Mouse (Mus musculus): ENCODE measurements around the gene Gm8251. TPM values are rescaled to one million over a fixed set of nuclear protein-coding genes. Genes with fewer than 3 reads are reported as not detected.
"Not testable (repeated sequence)": the region's sequence is repeated elsewhere in the genome, so short reads cannot be mapped to it uniquely, and the experiment has no call there.

Gm8251 gene
- 0.05 and 0.09 TPM in 2 replicates for polyA plus RNA-seq (2015; fragmentation: Nextera tagmentation; extraction: Ambion mirVana)

- H3K9ac ChIP-seq (ENCODE audit: low read length): no peak within 1 kb of the TSS
- no peak within 1 kb of the TSS for H3K4me3 ChIP-seq (replicated peaks; ENCODE audit: low read length)
- no peaks in the 10 kb centered on the region for H3K4me1 ChIP-seq (ENCODE audit: control insufficient read depth, insufficient read depth, low read length)
- no peak within 1 kb of the TSS for H3K27ac ChIP-seq (ENCODE audit: low read length)
- no peak within 1 kb of the TSS for H3K4me2 ChIP-seq (ENCODE audit: low read depth, low read length)
- ATAC-seq (ENCODE audit: insufficient read depth, low FRiP score): no peak
- no peaks in the 10 kb centered on the region for H3K9me3 ChIP-seq (replicated peaks; ENCODE audit: control insufficient read depth, low read length)
- no peaks in the 10 kb centered on the region for H3K36me3 ChIP-seq (ENCODE audit: control insufficient read depth, insufficient read depth, low read length)
- 88% methylated on average over 2 of the region's 2 CpGs for WGBS
- no peaks in the 10 kb centered on the region for H3K27me3 ChIP-seq (ENCODE audit: control insufficient read depth, insufficient read depth, low read length)
Observed at GRCm38 (mm10) chr1:44061836-44062235, at the start of gene Gm8251. TSS of gene Gm8251 (minus strand) at chr1:44061936.

DNA sequence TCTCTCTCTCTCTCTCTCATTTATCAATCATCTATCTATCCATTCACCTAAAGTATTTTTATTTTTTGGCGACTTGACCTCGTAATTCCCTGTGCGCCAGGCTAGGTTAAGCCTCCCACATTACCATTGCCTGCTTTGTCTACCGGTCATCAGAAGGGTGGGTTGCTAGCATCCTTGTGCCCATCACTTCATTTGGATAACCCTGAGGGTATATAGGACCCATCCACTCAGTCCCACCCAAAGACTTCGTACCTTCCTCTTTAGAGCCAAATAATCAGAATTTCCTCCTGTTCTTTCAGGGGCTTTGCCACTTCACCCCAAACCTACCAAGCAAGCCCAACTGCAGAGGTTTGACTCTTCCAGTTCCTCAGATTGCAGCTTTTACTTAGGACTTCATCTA is 41.2 kb upstream of the Gm8251 start:
- no peak overlapping the region for H3K27ac ChIP-seq (ENCODE audit: low read length)
- H3K4me2 ChIP-seq (ENCODE audit: low read depth, low read length): peak overlapping the region; percentile 58
- H3K4me3 ChIP-seq (replicated peaks; ENCODE audit: low read length): peak overlapping the region; percentile 90
- peaks cover 6% of the 10 kb centered on the region for H3K4me1 ChIP-seq (ENCODE audit: control insufficient read depth, insufficient read depth, low read length)
- H3K9ac ChIP-seq (ENCODE audit: low read length): peak overlapping the region; percentile 60
- H3K9me3 ChIP-seq (replicated peaks; ENCODE audit: control insufficient read depth, low read length): no peaks in the 10 kb centered on the region
- no peaks in the 10 kb centered on the region for H3K36me3 ChIP-seq (ENCODE audit: control insufficient read depth, insufficient read depth, low read length)
- 9% methylated on average over 5 of the region's 5 CpGs for WGBS
- H3K27me3 ChIP-seq (ENCODE audit: control insufficient read depth, insufficient read depth, low read length): no peaks in the 10 kb centered on the region
- ATAC-seq (ENCODE audit: insufficient read depth, low FRiP score): no peak

DNA sequence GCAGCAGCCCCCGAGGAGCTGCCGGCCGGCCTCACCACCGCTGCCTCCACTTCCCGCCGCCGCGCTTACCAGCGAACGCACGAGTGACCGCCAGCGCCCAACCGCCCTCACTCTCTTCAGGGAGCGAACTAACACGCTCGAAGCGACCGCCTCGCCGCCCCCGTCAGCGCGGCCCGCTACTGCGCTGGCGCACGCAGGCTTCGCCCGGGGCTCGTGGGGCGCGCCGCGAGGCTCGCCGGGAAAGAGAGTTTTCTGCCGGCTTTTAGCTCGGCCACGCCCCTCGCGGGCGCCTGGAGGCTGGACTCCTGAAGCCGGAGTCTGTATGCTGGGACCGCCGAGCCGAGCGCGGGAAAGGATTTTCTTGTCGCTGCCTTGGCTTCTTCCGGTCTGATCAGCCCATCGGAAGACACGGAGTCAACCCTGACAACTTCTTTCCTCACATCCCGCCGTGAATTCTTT is 40.6 kb upstream of the Gm8251 start, which contains the start of gene Tex30:
Gene Tex30 (minus strand): TSS at position 183 of the 459 bp plus-strand sequence.
- under 1% methylated on average over 55 of the region's 55 CpGs for WGBS
- Histone ChIP-seq H3K4me3 (replicated peaks; ENCODE audit: low read length) (peak within 1 kb of the TSS; percentile 90), H3K27ac (ENCODE audit: low read length) (peak within 1 kb of the TSS; percentile 93), H3K27me3 (ENCODE audit: control insufficient read depth, insufficient read depth, low read length) (no peaks in the 10 kb centered on the region), H3K9ac (ENCODE audit: low read length) (peak within 1 kb of the TSS; percentile 87), H3K36me3 (ENCODE audit: control insufficient read depth, insufficient read depth, low read length) (0 out of 2 replicates have a peak, but pooled peaks cover 3% of the 10 kb centered on the region), H3K9me3 (replicated peaks; ENCODE audit: control insufficient read depth, low read length) (no peaks in the 10 kb centered on the region), H3K4me2 (ENCODE audit: low read depth, low read length) (peak within 1 kb of the TSS; percentile 65), H3K4me1 (ENCODE audit: control insufficient read depth, insufficient read depth, low read length) (peaks cover 6% of the 10 kb centered on the region)
- peak; percentile 98 for ATAC-seq (ENCODE audit: insufficient read depth, low FRiP score)

DNA sequence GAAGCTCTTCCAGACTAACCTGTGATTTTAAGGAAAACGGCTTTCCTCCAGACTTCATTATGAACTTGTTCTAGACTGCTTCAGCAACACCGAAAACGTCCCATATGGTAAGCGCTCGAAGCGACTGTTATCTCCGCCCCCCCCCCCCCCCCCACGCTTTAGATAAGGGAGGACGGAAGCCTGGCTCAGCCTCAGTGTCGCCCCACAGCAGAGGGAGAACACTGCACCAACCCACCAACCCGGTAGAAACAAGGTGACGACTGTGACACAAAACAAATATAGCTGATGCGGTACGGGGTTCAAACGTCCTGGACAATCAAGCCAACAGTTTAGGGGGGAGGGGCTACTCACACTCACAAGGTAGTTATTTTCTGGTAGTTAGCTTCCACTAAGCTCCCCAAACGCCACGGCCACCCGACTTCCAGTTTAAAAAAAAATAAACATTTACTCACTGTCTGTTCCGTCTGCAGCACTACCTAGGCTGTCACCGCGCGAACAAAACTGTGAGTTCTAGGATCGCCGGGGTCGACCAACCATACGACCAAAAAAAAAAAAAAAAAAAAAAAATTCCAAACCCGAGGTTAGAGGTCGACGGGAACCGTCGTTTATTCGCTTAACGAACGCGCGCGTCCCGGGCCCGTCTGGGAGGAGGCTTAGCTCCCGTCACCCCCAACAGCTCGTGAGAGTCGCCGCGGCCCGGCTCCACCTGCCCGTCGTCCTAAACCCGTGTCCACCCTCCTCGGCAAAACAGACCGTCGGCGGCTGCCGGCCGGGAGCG is 39.9 kb upstream of the Gm8251 start:
- Histone ChIP-seq H3K27me3 (ENCODE audit: control insufficient read depth, insufficient read depth, low read length) (no peaks in the 10 kb centered on the region), H3K4me3 (replicated peaks; ENCODE audit: low read length) (peak overlapping the region; percentile 90), H3K9ac (ENCODE audit: low read length) (peak overlapping the region; percentile 87), H3K27ac (ENCODE audit: low read length) (peak overlapping the region; percentile 93), H3K9me3 (replicated peaks; ENCODE audit: control insufficient read depth, low read length) (no peaks in the 10 kb centered on the region), H3K4me1 (ENCODE audit: control insufficient read depth, insufficient read depth, low read length) (peaks cover 6% of the 10 kb centered on the region), H3K36me3 (ENCODE audit: control insufficient read depth, insufficient read depth, low read length) (0 out of 2 replicates have a peak, but pooled peaks cover 3% of the 10 kb centered on the region), H3K4me2 (ENCODE audit: low read depth, low read length) (peak overlapping the region; percentile 65)
- peak; percentile 78 for ATAC-seq (ENCODE audit: insufficient read depth, low FRiP score)
- WGBS: under 1% methylated on average over 55 of the region's 55 CpGs

DNA sequence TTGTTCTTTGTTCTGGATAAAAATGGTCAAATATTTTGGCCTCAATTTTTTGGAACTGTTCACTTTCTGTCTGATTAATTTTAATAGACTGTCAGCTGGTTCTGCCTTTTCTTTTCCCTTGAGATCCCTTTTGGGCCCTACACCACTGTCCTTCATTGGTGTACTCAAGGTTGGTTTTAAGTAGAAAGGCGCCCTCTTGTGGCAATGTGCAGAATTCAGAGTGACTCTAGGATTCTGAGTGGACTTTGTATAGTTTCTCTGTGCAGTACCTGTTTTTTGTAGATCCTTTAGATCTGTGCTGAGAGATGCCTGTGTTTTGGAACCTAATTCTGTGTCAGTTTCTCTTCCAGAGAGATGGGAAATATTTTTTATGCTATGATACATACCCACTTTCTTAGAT is 2.9 kb upstream of the Gm8251 start:
- ATAC-seq (ENCODE audit: insufficient read depth, low FRiP score): no peak
- Histone ChIP-seq H3K4me3 (replicated peaks; ENCODE audit: low read length) (no peak overlapping the region), H3K9ac (ENCODE audit: low read length) (no peak overlapping the region), H3K4me1 (ENCODE audit: control insufficient read depth, insufficient read depth, low read length) (no peaks in the 10 kb centered on the region), H3K9me3 (replicated peaks; ENCODE audit: control insufficient read depth, low read length) (no peaks in the 10 kb centered on the region), H3K4me2 (ENCODE audit: low read depth, low read length) (no peak overlapping the region), H3K27ac (ENCODE audit: low read length) (no peak overlapping the region), H3K36me3 (ENCODE audit: control insufficient read depth, insufficient read depth, low read length) (no peaks in the 10 kb centered on the region), H3K27me3 (ENCODE audit: control insufficient read depth, insufficient read depth, low read length) (no peaks in the 10 kb centered on the region)
- 0% methylated on average over 1 of the region's 1 CpGs for WGBS

DNA sequence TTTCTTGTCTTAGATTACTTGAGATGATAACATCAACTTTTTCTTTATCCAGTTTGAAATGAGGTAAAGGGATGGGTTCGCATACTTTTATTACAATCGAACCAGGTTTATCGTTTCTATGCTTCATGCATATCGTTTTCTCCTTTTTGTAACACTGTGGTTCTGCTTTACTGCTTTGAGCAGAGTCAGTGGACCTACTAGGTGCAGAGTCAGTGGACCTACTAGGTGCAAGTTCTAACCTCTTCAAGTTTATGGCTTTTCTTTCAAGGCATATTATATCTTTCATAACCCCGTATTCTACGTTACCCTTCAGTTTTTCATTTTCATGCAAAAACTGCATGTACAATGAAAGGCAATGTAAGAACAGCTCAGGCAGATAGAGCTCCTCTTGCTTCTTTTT is 1.7 kb upstream of the Gm8251 start:
- no peaks in the 10 kb centered on the region for H3K4me1 ChIP-seq (ENCODE audit: control insufficient read depth, insufficient read depth, low read length)
- 94% methylated on average over 6 of the region's 6 CpGs for WGBS
- no peaks in the 10 kb centered on the region for H3K36me3 ChIP-seq (ENCODE audit: control insufficient read depth, insufficient read depth, low read length)
- no peak overlapping the region for H3K4me2 ChIP-seq (ENCODE audit: low read depth, low read length)
- no peak overlapping the region for H3K4me3 ChIP-seq (replicated peaks; ENCODE audit: low read length)
- no peaks in the 10 kb centered on the region for H3K27me3 ChIP-seq (ENCODE audit: control insufficient read depth, insufficient read depth, low read length)
- ATAC-seq (ENCODE audit: insufficient read depth, low FRiP score): no peak
- no peak overlapping the region for H3K27ac ChIP-seq (ENCODE audit: low read length)
- no peak overlapping the region for H3K9ac ChIP-seq (ENCODE audit: low read length)
- H3K9me3 ChIP-seq (replicated peaks; ENCODE audit: control insufficient read depth, low read length): no peaks in the 10 kb centered on the region

DNA sequence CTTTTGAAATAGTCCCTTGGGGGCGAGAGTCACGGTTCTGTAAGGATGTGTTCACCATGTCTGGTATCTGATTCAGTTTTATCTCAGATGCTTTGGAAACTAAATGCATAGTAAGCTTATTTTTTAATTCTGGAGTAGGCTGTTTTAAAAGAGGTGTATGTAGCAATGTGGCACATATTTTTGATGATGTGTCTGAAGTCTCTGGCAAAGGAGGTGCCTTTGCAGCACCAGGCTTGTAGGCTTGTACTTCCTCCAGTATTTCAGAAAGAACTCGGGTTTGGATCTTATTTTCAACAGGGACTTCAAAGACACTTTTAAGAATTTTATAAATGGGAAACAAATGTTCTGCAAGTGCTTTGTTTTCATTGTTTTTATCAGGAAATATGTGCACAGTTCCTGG is 3.9 kb downstream of the Gm8251 start:
- WGBS: 82% methylated on average over 3 of the region's 3 CpGs

DNA sequence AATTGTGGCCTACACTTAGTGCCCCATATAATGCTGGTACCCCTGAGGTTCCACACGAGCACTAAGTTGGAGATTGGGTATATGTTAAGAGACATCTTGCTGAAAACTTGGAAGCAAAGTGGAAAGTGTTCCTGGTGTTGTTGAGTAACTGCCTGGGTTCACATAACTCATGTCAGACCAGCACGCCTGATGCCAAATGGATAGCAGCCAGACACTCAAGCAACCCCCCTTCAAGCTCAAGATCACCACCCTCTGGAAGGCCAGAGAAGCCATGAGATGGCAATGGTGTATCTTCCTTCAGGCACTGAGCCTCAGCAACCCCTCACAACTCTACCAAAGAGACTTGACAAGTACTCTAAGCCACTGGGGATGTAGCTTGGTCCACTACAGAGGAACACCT is 15.2 kb downstream of the Gm8251 start:
- H3K36me3 ChIP-seq (ENCODE audit: control insufficient read depth, insufficient read depth, low read length): no peaks in the 10 kb centered on the region
- no peak overlapping the region for H3K9ac ChIP-seq (ENCODE audit: low read length)
- no peaks in the 10 kb centered on the region for H3K9me3 ChIP-seq (replicated peaks; ENCODE audit: control insufficient read depth, low read length)
- no peak overlapping the region for H3K4me2 ChIP-seq (ENCODE audit: low read depth, low read length)
- H3K27me3 ChIP-seq (ENCODE audit: control insufficient read depth, insufficient read depth, low read length): no peaks in the 10 kb centered on the region
- no peak for ATAC-seq (ENCODE audit: insufficient read depth, low FRiP score)
- no peaks in the 10 kb centered on the region for H3K4me1 ChIP-seq (ENCODE audit: control insufficient read depth, insufficient read depth, low read length)
- H3K4me3 ChIP-seq (replicated peaks; ENCODE audit: low read length): no peak overlapping the region
- WGBS: 60% methylated on average over 2 of the region's 2 CpGs
- no peak overlapping the region for H3K27ac ChIP-seq (ENCODE audit: low read length)

More for the DNA sequence above, 3.9 kb downstream of the Gm8251 start:
- ATAC-seq (ENCODE audit: insufficient read depth, low FRiP score): no peak
- no peaks in the 10 kb centered on the region for H3K4me1 ChIP-seq (ENCODE audit: control insufficient read depth, insufficient read depth, low read length)
- no peaks in the 10 kb centered on the region for H3K9me3 ChIP-seq (replicated peaks; ENCODE audit: control insufficient read depth, low read length)
- H3K27me3 ChIP-seq (ENCODE audit: control insufficient read depth, insufficient read depth, low read length): no peaks in the 10 kb centered on the region
- no peaks in the 10 kb centered on the region for H3K36me3 ChIP-seq (ENCODE audit: control insufficient read depth, insufficient read depth, low read length)
- no peak overlapping the region for H3K9ac ChIP-seq (ENCODE audit: low read length)
- H3K4me3 ChIP-seq (replicated peaks; ENCODE audit: low read length): no peak overlapping the region
- H3K4me2 ChIP-seq (ENCODE audit: low read depth, low read length): no peak overlapping the region
- no peak overlapping the region for H3K27ac ChIP-seq (ENCODE audit: low read length)

GRCm38 (mm10) chr1:44045689-44046088 is 16.0 kb downstream of the Gm8251 start:
- 83% methylated on average over 5 of the region's 5 CpGs for WGBS
- H3K4me1 ChIP-seq (ENCODE audit: control insufficient read depth, insufficient read depth, low read length): not testable (repeated sequence)

More at GRCm38 (mm10) chr1:44045689-44046088, 16.0 kb downstream of the Gm8251 start:
- H3K27ac ChIP-seq (ENCODE audit: low read length); H3K9me3 ChIP-seq (replicated peaks; ENCODE audit: control insufficient read depth, low read length); H3K4me3 ChIP-seq (replicated peaks; ENCODE audit: low read length); H3K4me2 ChIP-seq (ENCODE audit: low read depth, low read length); ATAC-seq (ENCODE audit: insufficient read depth, low FRiP score); H3K36me3 ChIP-seq (ENCODE audit: control insufficient read depth, insufficient read depth, low read length); H3K9ac ChIP-seq (ENCODE audit: low read length); H3K27me3 ChIP-seq (ENCODE audit: control insufficient read depth, insufficient read depth, low read length): not testable (repeated sequence)
